Comparison of ENCODE assay signal across 10 mouse cellular contexts in genomic region chr14:62416007-62416741, GRCm38 (mm10). TPM values are rescaled to one million over a fixed set of nuclear protein-coding genes. Genes with fewer than 3 reads are reported as not detected.
DNase-seq lines count a peak whose midpoint lies in the region; ATAC-seq and TF ChIP-seq lines count a peak whose summit lies in the region.
"Had no signal": no experiment of that assay in that cellular context is flagged by ENCODE, and none has a peak within 500 bp of the region (broad histone marks: within the 10 kb centered on the region; RNA-seq: fewer than 3 reads in every experiment).

No protein-coding gene starts in this region.

- 56% methylated on average over 7 of the region's 7 CpGs for WGBS in lung, embryonic 16.5 days
- 60% methylated on average over 7 of the region's 7 CpGs for WGBS in lung, postnatal 0 days
- 63% methylated on average over 7 of the region's 7 CpGs for WGBS in forebrain, embryonic 10.5 days

- H3K36me3 ChIP-seq in lung, embryonic 16.5 days (ENCODE audit: control insufficient read depth, insufficient read depth, low read length) = no peaks in the 10 kb centered on the region
- no peaks in the 10 kb centered on the region for H3K36me3 ChIP-seq in lung, postnatal 0 days (ENCODE audit: insufficient read depth, low read length)
- H3K36me3 ChIP-seq in forebrain, embryonic 10.5 days (replicated peaks) = no peaks in the 10 kb centered on the region

- no peak for TF ChIP-seq EP300 in lung, postnatal 0 days (IDR thresholded peaks at IDR 0.05)

- peak overlapping the region; percentile 34; the same call in 1 of the 2 replicates for H3K27ac ChIP-seq in lung, embryonic 16.5 days (ENCODE audit: low read length)
- no peak overlapping the region for H3K27ac ChIP-seq in lung, postnatal 0 days (ENCODE audit: low read length)
- H3K27ac ChIP-seq in forebrain, embryonic 10.5 days = peak overlapping the region; percentile 22; the same call in 1 of the 2 replicates

- H3K4me3 ChIP-seq in lung, embryonic 16.5 days (ENCODE audit: low read length) = no peak overlapping the region
- no peak overlapping the region for H3K4me3 ChIP-seq in lung, postnatal 0 days (ENCODE audit: low read depth, low read length)
- H3K4me3 ChIP-seq in forebrain, embryonic 10.5 days = no peak overlapping the region
- H3K4me3 ChIP-seq: megakaryocyte, embryonic 14.5 days had no signal

- H3K9me3 ChIP-seq in lung, embryonic 16.5 days (ENCODE audit: control insufficient read depth, low read length) = no peaks in the 10 kb centered on the region
- no peaks in the 10 kb centered on the region for H3K9me3 ChIP-seq in lung, postnatal 0 days (ENCODE audit: low read length)
- no peaks in the 10 kb centered on the region for H3K9me3 ChIP-seq in forebrain, embryonic 10.5 days

- H3K4me1 ChIP-seq in lung, embryonic 16.5 days (replicated peaks; ENCODE audit: control insufficient read depth, insufficient read depth, low read length) = peaks cover 6% of the 10 kb centered on the region
- no peaks in the 10 kb centered on the region for H3K4me1 ChIP-seq in lung, postnatal 0 days (ENCODE audit: insufficient read depth, low read depth, low read length)
- H3K4me1 ChIP-seq in forebrain, embryonic 10.5 days = peaks cover 16% of the 10 kb centered on the region
- H3K4me1 ChIP-seq: megakaryocyte, embryonic 14.5 days had no signal

- no peak for DNase-seq in lung, postnatal 0 days (ENCODE audit: low spot score)
- no peak for DNase-seq in forebrain, embryonic 10.5 days (ENCODE audit: extremely low spot score, low spot score)
- peak; percentile 54 to 77 for DNase-seq in layer of hippocampus, postnatal 14 days (ENCODE audit: low spot score in 2 of 2)
- DNase-seq in retina, postnatal 1 day = peak; percentile 58
- no peak for DNase-seq in B cell, adult 2 months
- DNase-seq in natural killer cell, adult 2 months (ENCODE audit: low spot score in 2 of 2) = no peak
- DNase-seq in gastrocnemius, postnatal 14 days = no peak

- intact Hi-C loops in gastrocnemius, postnatal 14 days (cut with DNase I; ENCODE audit: low total_unique reads) = no loop called here

- no peak for ATAC-seq in lung, embryonic 16.5 days (ENCODE audit: low read depth)
- no peak for ATAC-seq in lung, postnatal 0 days

- H3K27me3 ChIP-seq in lung, embryonic 16.5 days (ENCODE audit: control insufficient read depth, insufficient read depth, low read depth, low read length) = no peaks in the 10 kb centered on the region
- no peaks in the 10 kb centered on the region for H3K27me3 ChIP-seq in lung, postnatal 0 days (replicated peaks; ENCODE audit: insufficient read depth, low read length)
- H3K27me3 ChIP-seq in forebrain, embryonic 10.5 days (ENCODE audit: poor library complexity, severe bottlenecking) = no peaks in the 10 kb centered on the region

- no peak for TF ChIP-seq CTCF in lung, postnatal 0 days (IDR thresholded peaks at IDR 0.05)

- H3K9ac ChIP-seq in lung, embryonic 16.5 days (ENCODE audit: low read length) = no peak overlapping the region
- H3K9ac ChIP-seq in lung, postnatal 0 days (replicated peaks; ENCODE audit: low read depth) = no peak overlapping the region

- H3K4me2 ChIP-seq in lung, embryonic 16.5 days (ENCODE audit: low read depth, low read length) = no peak overlapping the region
- no peak overlapping the region for H3K4me2 ChIP-seq in lung, postnatal 0 days (replicated peaks; ENCODE audit: low read depth, low read length)

RNA-seq across cellular contexts. Expression of gene Gucy1b2, which starts 39.9 kb away (rescaled TPM):
- polyA plus RNA-seq in lung, embryonic 16.5 days (2015; fragmentation: Nextera tagmentation; extraction: Ambion mirVana) = 0.13 and 0.31 TPM in 2 replicates
- polyA plus RNA-seq in lung, postnatal 0 days (2015; fragmentation: Nextera tagmentation; extraction: Ambion mirVana) = 0.14 and 0.17 TPM in 2 replicates
- polyA plus RNA-seq in forebrain, embryonic 10.5 days (2016; fragmentation: Nextera tagmentation; extraction: Ambion mirVana) = 0.06 TPM in 1 of 2 replicates, not detected in the other
- total RNA-seq in layer of hippocampus, postnatal 14 days (2021) = under 1 TPM; 0.39 to 0.64 TPM
- total RNA-seq in gastrocnemius, postnatal 14 days (2021) = not detected
- total RNA-seq: MEL had no signal

Comparison
In these comparisons a context has a peak if more than half of its experiments do, and no peak if none do; other contexts are left out.
1. DNase-seq: peak in layer of hippocampus, postnatal 14 days (2 of 2) and retina, postnatal 1 day (single experiment); none in lung, postnatal 0 days (single experiment), forebrain, embryonic 10.5 days (single experiment), B cell, adult 2 months (0 of 2), natural killer cell, adult 2 months (0 of 2) and gastrocnemius, postnatal 14 days (single experiment).